ENCODE assay signal across 8 mouse cellular contexts in the genomic region with DNA sequence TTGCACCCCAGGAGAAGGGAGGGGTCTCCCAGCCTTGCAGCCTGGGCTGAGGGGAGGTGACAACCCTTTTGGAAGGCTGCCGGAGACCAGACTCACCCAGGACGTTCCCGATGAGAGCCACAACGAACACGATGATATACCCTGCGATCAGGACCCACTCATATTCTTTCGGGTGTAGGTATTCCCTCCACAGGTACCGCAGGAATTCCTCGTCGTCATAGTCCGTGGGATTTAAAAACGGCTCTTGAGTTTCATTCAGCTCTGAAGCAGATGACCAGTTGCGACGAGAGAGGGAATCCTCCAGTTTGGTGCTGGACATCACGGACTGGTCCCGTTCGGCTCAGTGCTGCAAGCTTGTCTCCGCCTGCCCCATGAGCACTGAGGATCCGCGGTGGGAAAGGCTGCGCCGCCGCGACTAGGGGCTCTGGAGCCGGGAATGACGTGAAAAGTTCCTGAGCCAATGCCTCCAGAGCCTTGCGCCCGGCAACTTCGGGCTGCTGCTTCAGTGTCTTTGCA. TPM values are rescaled to one million over a fixed set of nuclear protein-coding genes. Genes with fewer than 3 reads are reported as not detected.
DNase-seq lines count a peak whose midpoint lies in the region; ATAC-seq and TF ChIP-seq lines count a peak whose summit lies in the region.

No protein-coding gene starts in this region.

- H3K27me3 ChIP-seq in hindbrain, embryonic 11.5 days (ENCODE audit: control insufficient read depth, insufficient read depth, low read length) = no peaks in the 10 kb centered on the region; the same call in 1 of the 2 replicates
- H3K27me3 ChIP-seq in limb, embryonic 13.5 days = peaks cover 43% of the 10 kb centered on the region
- H3K27me3 ChIP-seq in neural tube, embryonic 15.5 days (replicated peaks) = peaks cover 4% of the 10 kb centered on the region; the same call in 1 of the 2 replicates

- peak overlapping the region; percentile 38 for H3K4me3 ChIP-seq in gastrocnemius, adult 2 months
- peak overlapping the region; percentile 35 for H3K4me3 ChIP-seq in hindbrain, embryonic 11.5 days (ENCODE audit: low read depth, low read length)
- peak overlapping the region; percentile 45 for H3K4me3 ChIP-seq in limb, embryonic 13.5 days
- peak overlapping the region; percentile 53 for H3K4me3 ChIP-seq in neural tube, embryonic 15.5 days (replicated peaks)

- ATAC-seq in hindbrain, embryonic 11.5 days (ENCODE audit: low FRiP score) = peak; percentile 80
- peak; percentile 64; the same call in 1 of the 2 replicates for ATAC-seq in limb, embryonic 13.5 days (ENCODE audit: low FRiP score, low read depth)
- ATAC-seq in neural tube, embryonic 15.5 days (ENCODE audit: low FRiP score) = peak; percentile 80

- peak overlapping the region; percentile 58 for H3K4me2 ChIP-seq in hindbrain, embryonic 11.5 days (replicated peaks; ENCODE audit: low read depth, low read length)
- H3K4me2 ChIP-seq in limb, embryonic 13.5 days (replicated peaks) = peak overlapping the region; percentile 87
- peak overlapping the region; percentile 86 for H3K4me2 ChIP-seq in neural tube, embryonic 15.5 days

- no peak for TF ChIP-seq CTCF in gastrocnemius, adult 2 months (IDR thresholded peaks at IDR 0.05)

- no peak overlapping the region for H3K9ac ChIP-seq in hindbrain, embryonic 11.5 days (ENCODE audit: low read depth, low read length)
- peak overlapping the region; percentile 48 for H3K9ac ChIP-seq in limb, embryonic 13.5 days
- H3K9ac ChIP-seq in neural tube, embryonic 15.5 days (replicated peaks) = peak overlapping the region; percentile 57

- no peak for DNase-seq in gastrocnemius, adult 2 months
- no peak for DNase-seq in gastrocnemius, adult 18-20 months (ENCODE audit: low spot score)
- peak; percentile 2 for DNase-seq in urinary bladder, postnatal 25 days (ENCODE audit: low spot score)
- DNase-seq in urinary bladder, adult 2 months (ENCODE audit: low spot score) = no peak
- peak; percentile 71 for DNase-seq in hindbrain, embryonic 11.5 days (ENCODE audit: low spot score)
- DNase-seq in gastrocnemius, postnatal 4 days (ENCODE audit: low spot score in 2 of 2) = no peak

- no peak overlapping the region for H3K27ac ChIP-seq in gastrocnemius, adult 2 months
- H3K27ac ChIP-seq in hindbrain, embryonic 11.5 days (ENCODE audit: low read depth, low read length) = no peak overlapping the region
- H3K27ac ChIP-seq in limb, embryonic 13.5 days = no peak overlapping the region
- peak overlapping the region; percentile 70 for H3K27ac ChIP-seq in neural tube, embryonic 15.5 days (replicated peaks)

- H3K36me3 ChIP-seq in hindbrain, embryonic 11.5 days (ENCODE audit: control insufficient read depth, insufficient read depth, low read length) = no peaks in the 10 kb centered on the region
- no peaks in the 10 kb centered on the region for H3K36me3 ChIP-seq in limb, embryonic 13.5 days
- H3K36me3 ChIP-seq in neural tube, embryonic 15.5 days = no peaks in the 10 kb centered on the region

- 1% methylated on average over 29 of the region's 29 CpGs for WGBS in hindbrain, embryonic 11.5 days
- WGBS in limb, embryonic 13.5 days = under 1% methylated on average over 29 of the region's 29 CpGs
- WGBS in neural tube, embryonic 15.5 days = under 1% methylated on average over 29 of the region's 29 CpGs

- intact Hi-C loops in gastrocnemius, adult 2 months (cut with DNase I) = no loop called here

- H3K9me3 ChIP-seq in hindbrain, embryonic 11.5 days (ENCODE audit: control insufficient read depth, low read length) = no peaks in the 10 kb centered on the region
- no peaks in the 10 kb centered on the region for H3K9me3 ChIP-seq in limb, embryonic 13.5 days
- H3K9me3 ChIP-seq in neural tube, embryonic 15.5 days (replicated peaks) = no peaks in the 10 kb centered on the region

- 0 out of 2 replicates have a peak, but pooled peaks cover 3% of the 10 kb centered on the region for H3K4me1 ChIP-seq in hindbrain, embryonic 11.5 days (replicated peaks; ENCODE audit: control insufficient read depth, insufficient read depth, low read length)
- H3K4me1 ChIP-seq in limb, embryonic 13.5 days = peaks cover 13% of the 10 kb centered on the region
- peaks cover 16% of the 10 kb centered on the region; the same call in 1 of the 2 replicates for H3K4me1 ChIP-seq in neural tube, embryonic 15.5 days

RNA-seq across cellular contexts. Expression of a gene that starts 0.4 kb away (rescaled TPM):
- not detected for total RNA-seq in gastrocnemius, adult 2 months (2021)
- not detected for total RNA-seq in gastrocnemius, adult 18-20 months (2021)
- 0.07 and 0.10 TPM in 2 replicates for polyA plus RNA-seq in urinary bladder, adult 2 months (2012; rRNA removed)
- 0.68 and 1.6 TPM in 2 replicates for polyA plus RNA-seq in hindbrain, embryonic 11.5 days (2014; fragmentation: Nextera tagmentation; extraction: Ambion mirVana)
- 0.81 and 0.87 TPM in 2 replicates for polyA plus RNA-seq in limb, embryonic 13.5 days (2015; fragmentation: Nextera tagmentation; extraction: Ambion mirVana)
- polyA plus RNA-seq in neural tube, embryonic 15.5 days (2015; fragmentation: Nextera tagmentation; extraction: Ambion mirVana) = 9.1 and 10.2 TPM in 2 replicates
- not detected for total RNA-seq in gastrocnemius, postnatal 4 days (2021)

Comparison
In these comparisons a context has a peak if more than half of its experiments do, and no peak if none do; other contexts are left out.
1. DNase-seq: peak in urinary bladder, postnatal 25 days (single experiment) and hindbrain, embryonic 11.5 days (single experiment); none in gastrocnemius, adult 2 months (single experiment), gastrocnemius, adult 18-20 months (single experiment), urinary bladder, adult 2 months (single experiment) and gastrocnemius, postnatal 4 days (0 of 2).
2. Peak in every context shown above with its lines, with median percentiles within 50 percentile points of each other: H3K4me3 ChIP-seq, ATAC-seq and H3K4me2 ChIP-seq.